Mouse (Mus musculus): ENCODE results near the gene Arfgap3.
"Not testable (repeated sequence)": the region's sequence is repeated elsewhere in the genome, so short reads cannot be mapped to it uniquely, and the experiment has no call there.

DNA sequence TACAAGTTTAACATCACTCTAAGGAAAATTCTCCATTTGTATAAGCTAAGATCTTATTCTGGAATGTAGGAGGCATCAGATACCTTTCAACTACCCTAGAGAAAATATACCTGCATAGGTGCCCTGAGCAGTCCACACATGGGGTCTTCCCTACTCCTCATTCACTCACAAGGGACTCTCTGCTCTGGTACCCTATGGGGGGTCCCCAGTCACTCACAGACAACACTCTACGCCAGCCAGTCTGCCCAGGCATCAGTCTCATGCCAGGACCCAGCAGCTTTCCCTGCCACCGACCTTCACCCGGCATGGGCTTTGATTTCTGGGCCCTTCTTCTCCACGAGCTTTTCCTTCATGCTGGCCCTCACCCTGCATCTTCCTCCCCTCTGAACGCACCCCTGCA, 10.9 kb upstream of the Arfgap3 start:
- TF ChIP-seq EP300, CTCF (IDR thresholded peaks at IDR 0.05; ENCODE audit: low read depth): not testable (repeated sequence)

Measured in heart, postnatal 0 days (tissue).